Mouse (Mus musculus): ENCODE measurements around the gene Wrap73.

DNA sequence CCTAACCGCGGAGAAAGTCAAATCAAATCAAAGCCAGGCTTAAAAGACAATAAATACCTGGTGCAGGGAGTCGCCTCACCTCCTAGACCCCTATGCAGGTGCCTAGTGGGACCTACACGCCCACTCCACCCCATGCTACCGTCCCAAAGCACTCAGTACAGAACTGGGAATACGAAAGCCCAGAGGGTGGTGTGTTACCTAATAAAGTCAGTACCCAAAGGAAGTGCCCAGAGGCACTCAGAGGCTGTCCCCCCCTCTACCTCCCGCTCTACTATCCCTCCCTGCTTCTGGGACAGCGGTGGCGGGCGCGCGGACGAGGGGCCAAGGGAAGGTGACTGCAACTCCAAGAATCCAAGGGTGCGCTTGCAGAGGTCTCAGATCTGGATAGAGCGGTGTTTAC lies 27.8 kb downstream of the Wrap73 start:
- no peak for TF ChIP-seq CTCF (IDR thresholded peaks at IDR 0.05; ENCODE audit: low read depth, low read length)
- no peak for TF ChIP-seq POLR2A (IDR thresholded peaks at IDR 0.05; ENCODE audit: extremely low read depth, insufficient read depth, low read length)
